Mouse (Mus musculus): Measurements from ENCODE around the gene Gsg1l.

- TF ChIP-seq POLR2A (IDR thresholded peaks at IDR 0.05; ENCODE audit: insufficient read depth, low read length): no peak
- TF ChIP-seq CTCF (IDR thresholded peaks at IDR 0.05; ENCODE audit: low read depth, low read length): no peak
These were observed 127.2 kb downstream of the Gsg1l start for GRCm38 (mm10) chr7:125954994-125955393.

Data from ES-Bruce4 (cell line).